Mouse (Mus musculus) leukemia stem cell, adult 10-12 weeks (primary cell): ENCODE measurements around the gene Hoxa3. TPM values are rescaled to one million over a fixed set of nuclear protein-coding genes. Genes with fewer than 3 reads are reported as not detected.

Experiments used
- polyA plus RNA-seq: library from polyadenylated mRNA; stranded (reverse); fragments of >175 nt; gene quantifications from 2 replicates; pipeline ENCODE4 v1.2.3, GENCODE M21; 2012; ENCODE audit warnings: low replicate concordance

Hoxa3 gene
- 1.1 and 1.2 TPM in 2 replicates for polyA plus RNA-seq

GRCm38 (mm10) chr6:52213119-52213986, at the start of gene Hoxa3, which contains the start of gene Gm28308:
TSS of gene Hoxa3 (minus strand) at chr6:52213336.
TSS of gene Gm28308 (minus strand) at chr6:52213339.

GRCm38 (mm10) chr6:52260654-52261575, 47.8 kb upstream of the Hoxa3 start, which contains the start of gene Hoxa13:
TSS of gene Hoxa13 (minus strand) at chr6:52260880.

DNA sequence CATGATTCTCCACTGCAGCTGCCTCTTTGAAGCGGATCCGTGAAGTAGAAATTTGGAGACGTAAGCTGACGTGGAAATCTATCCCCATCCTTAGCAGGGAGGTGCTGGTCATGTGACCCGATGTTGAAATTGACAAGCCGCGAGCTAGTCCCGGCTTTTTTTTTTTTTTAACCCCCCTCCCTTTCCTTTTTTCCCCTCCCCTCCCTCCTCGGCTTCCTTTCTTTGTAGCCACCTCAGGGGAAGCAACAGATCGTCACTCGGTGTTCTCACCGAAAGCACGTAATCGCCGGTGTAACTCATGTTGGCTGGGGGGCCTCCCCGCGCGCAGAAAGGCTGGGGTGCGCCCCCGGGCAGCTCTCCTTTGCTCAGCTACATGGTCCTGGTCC, 32.6 kb upstream of the Hoxa3 start, which contains the start of gene Hoxa11:
Hoxa11 (minus strand) TSS at position 54 of the 386 bp plus-strand sequence.

DNA sequence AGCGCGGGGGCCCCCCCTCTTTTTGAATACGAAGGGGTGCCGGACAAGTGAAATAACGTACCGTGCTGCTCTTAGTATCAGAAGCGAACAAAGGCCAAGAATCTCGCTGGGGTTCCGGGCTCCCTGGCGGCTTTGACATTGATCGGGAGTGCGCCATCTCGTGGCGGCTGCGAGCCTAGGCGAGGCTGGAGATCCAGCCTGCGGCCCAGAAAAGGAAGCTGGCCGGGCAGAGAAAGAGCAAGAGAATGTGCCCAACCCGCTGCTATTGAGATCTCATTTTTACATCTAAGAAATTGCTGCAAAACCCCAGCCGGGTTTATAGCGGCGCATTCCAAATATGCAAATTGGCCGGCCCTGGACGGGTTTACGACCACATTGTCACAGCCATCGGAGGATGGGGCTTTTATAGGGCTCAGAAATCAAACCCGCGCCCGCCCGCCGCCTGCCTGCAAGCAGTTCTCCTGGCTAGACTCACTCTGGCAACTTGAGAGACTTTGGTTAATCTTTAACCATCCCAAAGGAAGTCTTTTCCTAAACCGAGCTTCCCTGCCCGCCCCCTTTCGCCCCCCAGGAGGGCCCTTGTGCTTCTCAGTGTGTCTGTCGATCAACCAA, 27.4 kb upstream of the Hoxa3 start, which contains the start of gene Hoxa10:
Hoxa10 (minus strand) TSS at position 466 of the 612 bp plus-strand sequence.

DNA sequence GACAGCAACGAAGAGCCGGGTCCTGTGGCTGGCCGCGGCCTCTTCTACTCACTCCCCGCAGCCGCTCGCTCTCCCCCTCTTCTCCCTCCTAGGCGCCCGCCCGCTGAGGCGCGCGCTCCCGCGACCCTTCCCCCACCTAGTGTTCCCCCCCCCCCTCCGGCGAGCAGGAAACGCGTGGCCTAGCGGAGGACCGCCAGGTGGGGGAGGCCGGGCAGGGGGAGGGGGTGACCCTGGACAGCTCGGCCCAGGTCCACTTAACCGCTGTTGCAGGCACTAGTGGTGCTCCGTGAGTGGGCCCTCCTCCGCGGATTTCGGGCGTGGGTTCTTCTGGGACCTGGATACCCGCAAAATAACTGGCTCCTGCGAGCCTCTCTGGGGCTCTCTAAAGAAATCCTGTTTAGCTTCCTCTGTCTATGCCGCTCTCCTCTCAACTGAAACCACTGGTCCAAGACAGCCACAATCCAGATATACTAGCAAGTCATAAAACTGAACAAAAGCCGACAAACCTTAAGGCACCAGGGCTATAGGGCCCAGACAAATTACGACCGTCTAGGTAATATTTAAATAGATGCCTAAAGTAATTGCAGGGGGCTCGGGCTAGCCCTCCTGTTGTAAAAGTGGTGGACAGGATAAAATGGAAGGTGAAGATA, 17.5 kb upstream of the Hoxa3 start, which contains the start of gene Hoxa9:
Hoxa9 (minus strand) TSS at position 574 of the 650 bp plus-strand sequence.

DNA sequence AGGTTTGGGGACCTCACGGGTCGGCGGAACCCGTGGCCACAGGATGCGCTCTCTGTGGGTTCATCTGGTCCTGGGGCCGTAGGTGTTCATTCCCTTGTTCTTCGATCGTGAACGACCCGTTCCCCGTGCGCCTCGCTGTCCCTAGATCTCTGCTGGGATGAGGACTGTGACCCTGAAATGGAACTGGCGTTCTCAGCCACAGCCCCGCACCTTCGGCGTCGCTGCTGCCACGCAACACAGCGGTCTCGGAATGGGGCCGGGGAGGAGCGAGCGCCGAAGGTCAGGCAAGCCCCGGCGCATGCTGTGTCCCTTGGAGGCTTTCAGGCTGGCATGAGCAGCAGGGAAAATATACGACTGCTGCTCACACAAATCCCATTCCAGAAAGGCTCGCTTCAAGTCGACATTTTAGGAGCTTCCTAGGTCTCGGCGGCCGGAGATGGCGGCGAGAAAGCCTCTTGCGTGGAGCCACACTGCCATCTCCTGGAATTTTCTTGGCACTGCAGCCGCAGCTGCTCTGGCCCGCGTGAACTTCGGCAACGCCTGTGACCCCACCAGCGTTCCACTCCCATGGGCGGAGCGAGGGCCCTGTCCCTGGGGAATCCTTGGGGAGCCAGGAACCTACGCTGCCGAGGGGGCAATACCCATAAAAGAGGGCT, 8.3 kb upstream of the Hoxa3 start, which contains the start of gene Hoxa7:
Hoxa7 (minus strand) TSS at position 518 of the 656 bp plus-strand sequence.

DNA sequence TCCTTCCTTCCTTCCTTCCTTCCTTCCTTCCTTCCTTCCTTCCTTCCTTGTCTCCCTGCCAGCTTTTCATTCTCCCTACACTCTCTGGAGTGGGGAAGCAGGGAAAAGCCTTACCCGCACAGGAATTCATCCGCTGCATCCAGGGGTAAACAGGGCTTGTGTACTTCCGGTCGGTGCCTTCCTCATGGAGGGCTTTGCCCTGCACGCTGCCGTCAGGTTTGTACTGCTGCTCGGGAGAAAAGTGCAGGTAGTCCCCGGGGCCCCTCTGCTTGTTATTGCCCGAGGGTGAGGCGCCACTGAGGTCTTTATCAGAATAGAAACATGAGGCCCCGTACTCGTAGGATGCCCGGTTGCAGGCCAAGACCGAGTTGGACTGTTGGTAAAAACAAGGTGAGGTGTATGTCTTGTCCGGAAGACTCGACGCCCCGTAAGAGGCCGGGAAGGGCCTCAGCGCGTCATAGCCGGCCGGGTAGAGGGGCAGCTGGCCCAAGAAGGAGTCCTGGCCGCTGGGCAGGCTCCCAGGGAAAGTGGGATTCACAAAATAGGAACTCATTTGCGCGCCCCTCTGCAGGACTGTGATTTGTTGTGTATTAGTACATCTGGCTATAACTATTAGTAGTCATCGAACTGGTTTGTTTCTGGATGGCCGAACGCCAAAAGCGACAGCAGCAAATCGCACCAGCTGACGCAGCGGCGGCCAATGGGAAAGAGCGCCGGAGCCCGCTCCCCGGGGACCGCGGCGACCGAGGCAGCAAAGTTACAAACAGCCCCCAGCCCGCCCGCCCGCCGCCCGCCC, 4.9 kb downstream of the Hoxa3 start, which contains the start of gene Hoxa6:
Hoxa6 (minus strand) TSS at position 651 of the 796 bp plus-strand sequence.

DNA sequence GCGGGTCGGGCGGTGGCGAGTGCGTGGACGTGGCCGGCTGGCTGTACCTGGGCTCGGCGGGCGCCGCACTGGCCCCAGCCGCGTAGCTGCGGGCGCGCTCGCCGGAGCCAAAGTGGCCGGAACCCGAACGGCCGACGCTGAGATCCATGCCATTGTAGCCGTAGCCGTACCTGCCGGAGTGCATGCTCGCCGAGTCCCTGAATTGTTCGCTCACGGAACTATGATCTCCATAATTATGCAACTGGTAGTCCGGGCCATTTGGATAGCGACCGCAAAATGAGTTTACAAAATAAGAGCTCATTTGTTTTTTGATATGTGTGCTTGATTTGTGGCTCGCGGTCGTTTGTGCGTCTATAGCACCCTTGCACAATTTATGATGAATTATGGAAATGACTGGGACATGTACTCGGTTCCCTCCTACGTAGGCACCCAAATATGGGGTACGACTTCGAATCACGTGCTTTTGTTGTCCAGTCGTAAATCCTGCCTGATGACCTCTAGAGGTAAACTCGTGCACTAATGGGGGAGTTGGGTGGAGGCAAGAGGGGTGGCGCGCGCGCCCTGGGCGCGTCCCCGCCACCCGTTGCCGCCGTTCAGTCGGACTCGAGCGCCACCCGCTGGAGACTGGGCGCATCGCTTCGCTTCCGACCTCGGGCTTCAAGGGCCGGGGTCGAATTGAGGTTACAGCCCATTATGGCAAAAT, 8.9 kb downstream of the Hoxa3 start, which contains the start of gene Hoxa5:
Hoxa5 (minus strand) TSS at position 538 of the 703 bp plus-strand sequence.

GRCm38 (mm10) chr6:52190906-52191810, 22.0 kb downstream of the Hoxa3 start, which contains the start of gene Hoxa4:
TSS of gene Hoxa4 (minus strand) at chr6:52191753.

GRCm38 (mm10) chr6:52177061-52177735, 35.9 kb downstream of the Hoxa3 start, which contains the start of gene 5730596B20Rik:
TSS of gene 5730596B20Rik (plus strand) at chr6:52177498.

DNA sequence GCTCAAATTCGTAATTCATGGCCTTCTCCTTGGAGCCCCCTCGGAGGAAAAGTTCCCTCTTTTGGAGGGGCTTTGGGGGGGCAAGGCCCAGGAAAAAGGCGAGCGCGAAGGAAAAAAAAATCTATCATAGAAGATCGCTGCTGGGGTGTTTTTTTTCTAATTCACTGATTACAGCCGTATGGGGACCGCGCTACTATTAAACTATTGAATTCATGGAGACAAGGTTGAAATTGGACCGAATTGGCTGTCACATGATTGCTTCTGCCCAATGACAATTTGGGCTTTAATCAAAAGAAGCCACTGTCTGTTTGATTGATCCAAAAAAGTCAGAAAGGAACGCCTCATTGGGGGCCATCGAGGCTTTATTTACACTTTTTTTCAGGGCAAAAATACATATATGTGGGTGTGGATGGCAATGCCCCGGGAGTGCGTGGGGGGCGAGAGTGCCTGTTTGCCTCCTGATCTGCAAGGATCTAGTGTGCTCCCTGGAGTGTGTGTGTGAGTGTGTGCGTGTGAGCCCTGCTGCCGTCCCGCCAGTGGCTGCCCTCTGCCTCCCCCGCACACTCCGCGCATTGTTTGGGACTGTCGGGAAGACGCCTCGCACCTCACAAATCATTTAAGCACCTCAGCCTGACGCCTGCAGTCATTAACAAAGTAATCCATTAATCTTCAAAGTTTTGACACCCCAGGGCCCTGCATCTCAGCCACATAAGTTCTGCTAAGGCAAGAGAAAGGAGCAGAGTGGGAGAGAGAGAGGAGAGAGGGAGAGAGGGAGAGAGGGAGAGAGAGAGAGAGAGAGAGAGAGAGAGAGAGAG, 48.3 kb downstream of the Hoxa3 start, which contains the start of gene Hoxa2:
Hoxa2 (minus strand) TSS at position 206 of the 815 bp plus-strand sequence.

GRCm38 (mm10) chr6:52158276-52159051, 54.7 kb downstream of the Hoxa3 start, which contains the start of gene Hoxa1:
TSS of gene Hoxa1 (minus strand) at chr6:52158317.

